ENCODE assay signal across 8 mouse cellular contexts in the genomic region with DNA sequence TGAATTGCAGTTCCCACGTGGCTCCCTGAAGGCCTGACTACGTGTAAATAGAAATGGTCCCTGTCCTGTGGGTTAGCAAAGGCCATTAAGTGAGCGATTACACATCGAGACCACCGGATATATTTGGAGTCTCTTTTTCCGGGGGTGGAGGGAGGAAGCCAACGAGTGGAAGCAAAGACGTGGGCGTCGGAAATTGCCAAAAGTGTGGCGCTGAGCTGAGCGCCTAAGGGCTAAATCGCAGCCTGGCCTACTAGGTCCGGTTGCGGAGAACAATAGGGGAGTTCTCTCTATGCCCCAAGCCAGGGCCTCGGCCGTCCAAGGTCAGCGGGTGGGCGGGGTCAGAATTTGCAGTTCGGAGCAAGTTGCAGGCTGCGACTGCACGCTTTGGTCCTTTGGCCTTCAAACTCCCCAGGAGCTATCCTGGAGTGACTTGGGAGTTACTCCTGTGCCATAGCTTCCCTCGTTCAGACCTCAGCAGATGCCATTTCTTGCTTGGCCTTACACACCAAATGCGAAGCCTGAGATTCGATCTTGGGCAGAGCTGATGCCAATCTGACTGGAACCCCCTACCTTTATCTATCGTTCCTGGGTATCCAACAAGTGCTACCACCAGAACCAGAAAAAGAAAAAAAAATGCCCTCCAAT. TPM values are rescaled to one million over a fixed set of nuclear protein-coding genes. Genes with fewer than 3 reads are reported as not detected.
DNase-seq lines count a peak whose midpoint lies in the region; ATAC-seq and TF ChIP-seq lines count a peak whose summit lies in the region.

No protein-coding gene starts in this region.

- H3K36me3 ChIP-seq in spleen, adult 2 months (ENCODE audit: control insufficient read depth, insufficient read depth, low read length): no peaks in the 10 kb centered on the region
- no peaks in the 10 kb centered on the region for H3K36me3 ChIP-seq in liver, embryonic 12.5 days

- peaks cover 9% of the 10 kb centered on the region for H3K27me3 ChIP-seq in spleen, adult 2 months (ENCODE audit: control insufficient read depth, insufficient read depth, low read length)
- peaks cover 77% of the 10 kb centered on the region for H3K27me3 ChIP-seq in liver, embryonic 12.5 days (replicated peaks)

- TF ChIP-seq CTCF in spleen, adult 2 months (IDR thresholded peaks at IDR 0.05; ENCODE audit: extremely low read depth, insufficient read depth, insufficient read length, insufficient replicate concordance): no peak

- H3K4me1 ChIP-seq in spleen, adult 2 months (ENCODE audit: control insufficient read depth, insufficient read depth, insufficient read length): peaks cover 15% of the 10 kb centered on the region
- H3K4me1 ChIP-seq in liver, embryonic 12.5 days: peaks cover 20% of the 10 kb centered on the region

- ATAC-seq in liver, embryonic 12.5 days: no peak

- peak; percentile 51 for DNase-seq in adrenal gland, postnatal 14 days
- DNase-seq in adrenal gland, adult 8-10 months: no peak
- DNase-seq in spleen, adult 2 months (ENCODE audit: low read depth in 1 of 2, low spot score in 2 of 2): peak in 1 of 2 experiments; percentile 29
- DNase-seq in spleen, adult 18-20 months: no peak
- DNase-seq in thymus, postnatal 36 days: peak; percentile 15 to 28
- no peak for DNase-seq in frontal cortex, postnatal 25 days (ENCODE audit: low spot score in 2 of 2)
- DNase-seq in frontal cortex, postnatal 14 days (ENCODE audit: low spot score in 2 of 2): no peak

- no peaks in the 10 kb centered on the region for H3K9me3 ChIP-seq in liver, embryonic 12.5 days (replicated peaks)

- peak overlapping the region; percentile 38; the same call in 1 of the 2 replicates for H3K4me3 ChIP-seq in spleen, adult 2 months (ENCODE audit: extremely low read depth, insufficient read depth, insufficient read length)
- no peak overlapping the region for H3K4me3 ChIP-seq in liver, embryonic 12.5 days

- 9% methylated on average over 26 of the region's 26 CpGs for WGBS in spleen, adult 2 months
- 4% methylated on average over 26 of the region's 26 CpGs for WGBS in liver, embryonic 12.5 days (ENCODE audit: insufficient replicate concordance)

- no peak overlapping the region for H3K27ac ChIP-seq in spleen, adult 2 months (ENCODE audit: insufficient read depth, low read length)
- no peak overlapping the region for H3K27ac ChIP-seq in liver, embryonic 12.5 days

- H3K4me2 ChIP-seq in liver, embryonic 12.5 days: peak overlapping the region; percentile 58

- no peak for TF ChIP-seq POLR2A in spleen, adult 2 months (IDR thresholded peaks at IDR 0.05; ENCODE audit: low read depth, low read length)

- H3K9ac ChIP-seq in liver, embryonic 12.5 days: no peak overlapping the region

RNA-seq across cellular contexts. Expression of a gene that starts 2.3 kb away (rescaled TPM):
- 3.0 and 7.4 TPM in 2 replicates for total RNA-seq in adrenal gland, postnatal 14 days (2021)
- 1 to 10 TPM; 1.5 to 2.8 (median 2.2) TPM for total RNA-seq in adrenal gland, adult 8-10 months (2022)
- polyA plus RNA-seq in spleen, adult 2 months (2012; rRNA removed): 9.6 and 15.5 TPM in 2 replicates
- polyA plus RNA-seq in liver, embryonic 12.5 days (2016; fragmentation: Nextera tagmentation; extraction: Ambion mirVana): 23.7 and 25.0 TPM in 2 replicates

Comparison
In these comparisons a context has a peak if more than half of its experiments do, and no peak if none do; other contexts are left out.
1. DNase-seq: peak in adrenal gland, postnatal 14 days (single experiment) and thymus, postnatal 36 days (2 of 2); none in adrenal gland, adult 8-10 months (single experiment), spleen, adult 18-20 months (0 of 2), frontal cortex, postnatal 25 days (0 of 2) and frontal cortex, postnatal 14 days (0 of 2).